ENCODE assay signal across 10 mouse cellular contexts in the genomic region with DNA sequence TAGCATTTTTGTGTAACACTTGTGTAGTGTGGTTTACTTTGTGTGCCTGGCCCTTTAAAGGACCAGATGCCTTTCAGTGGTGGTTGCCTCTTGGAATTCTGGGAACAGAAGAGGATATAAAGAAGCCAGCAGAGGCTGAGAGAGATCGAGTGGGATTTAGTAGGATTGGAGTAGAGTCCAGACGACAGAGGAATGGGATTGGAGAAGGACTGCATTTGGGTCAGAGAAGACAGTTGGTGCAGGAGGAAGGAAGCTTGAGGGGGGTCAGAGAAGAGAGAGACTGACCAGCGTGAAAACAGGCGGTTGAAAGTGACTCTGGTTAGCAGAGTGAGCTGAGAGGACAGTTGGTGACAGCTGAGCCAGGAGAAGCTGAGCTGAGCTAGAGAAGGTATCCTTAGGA.
DNase-seq lines count a peak whose midpoint lies in the region; ATAC-seq and TF ChIP-seq lines count a peak whose summit lies in the region.
"Had no signal": no experiment of that assay in that cellular context is flagged by ENCODE, and none has a peak within 500 bp of the region (broad histone marks: within the 10 kb centered on the region; RNA-seq: fewer than 3 reads in every experiment).

No protein-coding gene starts in this region.

- 0 out of 2 replicates have a peak overlapping the region, but pooled peaks have one; percentile 18 for H3K9ac ChIP-seq in heart, postnatal 0 days (replicated peaks; ENCODE audit: low read depth, low read length)
- H3K9ac ChIP-seq: intestine, embryonic 15.5 days; neural tube, embryonic 13.5 days had no signal

- H3K4me1 ChIP-seq in cortical plate, adult 2 months (ENCODE audit: control insufficient read depth, insufficient read depth, low read length) = peaks cover 19% of the 10 kb centered on the region
- peaks cover 27% of the 10 kb centered on the region for H3K4me1 ChIP-seq in heart, postnatal 0 days (ENCODE audit: control insufficient read depth, insufficient read depth)
- H3K4me1 ChIP-seq in megakaryocyte, embryonic 14.5 days = peaks cover 93% of the 10 kb centered on the region

- TF ChIP-seq POLR2A in cortical plate, adult 2 months (IDR thresholded peaks at IDR 0.05; ENCODE audit: extremely low read depth, insufficient read depth, low read length) = 0 out of 2 replicates have a peak, but pooled peaks have one; percentile 36

- H3K36me3 ChIP-seq in heart, postnatal 0 days (replicated peaks; ENCODE audit: control insufficient read depth, insufficient read depth, low read length) = no peaks in the 10 kb centered on the region
- H3K36me3 ChIP-seq in megakaryocyte, embryonic 14.5 days (replicated peaks; ENCODE audit: low read length) = no peaks in the 10 kb centered on the region
- H3K36me3 ChIP-seq: intestine, embryonic 15.5 days; neural tube, embryonic 13.5 days had no signal

- H3K4me2 ChIP-seq in heart, postnatal 0 days (ENCODE audit: low read depth, low read length) = peak overlapping the region; percentile 50
- H3K4me2 ChIP-seq: intestine, embryonic 15.5 days; neural tube, embryonic 13.5 days had no signal

- TF ChIP-seq CTCF in cortical plate, adult 2 months (IDR thresholded peaks at IDR 0.05; ENCODE audit: extremely low read depth, insufficient read depth, low read length) = no peak
- TF ChIP-seq CTCF in heart, postnatal 0 days (IDR thresholded peaks at IDR 0.05; ENCODE audit: low read depth) = no peak

- H3K9me3 ChIP-seq in heart, postnatal 0 days (replicated peaks; ENCODE audit: control insufficient read depth, low read length) = no peaks in the 10 kb centered on the region
- no peaks in the 10 kb centered on the region for H3K9me3 ChIP-seq in megakaryocyte, embryonic 14.5 days
- H3K9me3 ChIP-seq: intestine, embryonic 15.5 days; neural tube, embryonic 13.5 days had no signal

- ATAC-seq in heart, postnatal 0 days (ENCODE audit: insufficient read depth, low read depth) = peak; percentile 24; the same call in 1 of the 2 replicates
- ATAC-seq: intestine, embryonic 15.5 days had no signal

- no peak for TF ChIP-seq EP300 in heart, postnatal 0 days (IDR thresholded peaks at IDR 0.05; ENCODE audit: low read depth)

- 19% methylated on average over 4 of the region's 4 CpGs for WGBS in heart, postnatal 0 days

- peak overlapping the region; percentile 62 for H3K27ac ChIP-seq in cortical plate, adult 2 months (ENCODE audit: insufficient read depth, low read length)
- peak overlapping the region; percentile 35; the same call in 1 of the 2 replicates for H3K27ac ChIP-seq in heart, postnatal 0 days (ENCODE audit: low read depth)
- H3K27ac ChIP-seq: intestine, embryonic 15.5 days; neural tube, embryonic 13.5 days had no signal

- H3K4me3 ChIP-seq in cortical plate, adult 2 months (ENCODE audit: insufficient read depth, low read length) = 0 out of 2 replicates have a peak overlapping the region, but pooled peaks have one; percentile 5
- H3K4me3 ChIP-seq in heart, postnatal 0 days (ENCODE audit: low read depth, low read length) = peak overlapping the region; percentile 29
- peak overlapping the region; percentile 26 for H3K4me3 ChIP-seq in megakaryocyte, embryonic 14.5 days (replicated peaks)
- H3K4me3 ChIP-seq: intestine, embryonic 15.5 days; neural tube, embryonic 13.5 days had no signal

- DNase-seq in kidney, adult 18-20 months = peak; percentile 11
- DNase-seq in kidney, postnatal 14 days = no peak
- no peak for DNase-seq in heart, postnatal 0 days (ENCODE audit: low spot score)
- DNase-seq in layer of hippocampus, adult 8-10 months (ENCODE audit: low spot score in 2 of 2) = no peak
- DNase-seq in B cell, adult 2 months = no peak
- no peak for DNase-seq in embryo, embryonic 11 days

- no peaks in the 10 kb centered on the region for H3K27me3 ChIP-seq in heart, postnatal 0 days (ENCODE audit: control insufficient read depth, insufficient read depth, low read length)
- H3K27me3 ChIP-seq in megakaryocyte, embryonic 14.5 days (replicated peaks) = no peaks in the 10 kb centered on the region
- H3K27me3 ChIP-seq: intestine, embryonic 15.5 days; neural tube, embryonic 13.5 days had no signal
